Mouse (Mus musculus) ovary, adult 10 weeks (tissue): Measurements from ENCODE around the gene Slc17a1. TPM values are rescaled to one million over a fixed set of nuclear protein-coding genes. Genes with fewer than 3 reads are reported as not detected.

Experiments
- polyA plus RNA-seq: library from polyadenylated mRNA; stranded (reverse); fragments of 350-450 nt; fragmentation: Illumina TruSeq; extraction: RNeasy Lipid Tissue Mini Kit (QIAGEN cat#74804); gene quantifications from one replicate; pipeline ENCODE4 v1.2.3, GENCODE M21; 2014

The Slc17a1 gene
- not detected for polyA plus RNA-seq

DNA sequence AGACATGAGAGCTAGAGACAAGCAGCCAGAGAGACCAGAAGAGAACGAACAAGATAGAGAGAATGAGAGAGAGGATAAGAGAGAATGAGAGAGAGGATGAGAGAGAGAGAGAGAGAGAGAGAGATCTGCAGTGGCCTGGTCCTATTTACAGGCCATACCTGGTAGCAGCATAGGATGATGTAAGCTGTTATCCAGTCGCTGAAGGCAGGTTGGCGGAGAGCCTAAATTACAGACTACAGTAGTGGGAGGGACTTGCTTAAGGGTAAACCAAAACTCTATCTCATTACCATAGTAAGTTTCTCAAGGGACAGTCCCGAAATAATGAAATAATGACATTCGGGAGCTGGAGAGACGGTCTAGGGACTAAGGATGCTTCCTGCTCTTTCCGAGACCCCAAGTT is at the start of gene Slc17a1:
Gene Slc17a1, plus strand, starts transcription at position 346 of the 400 bp plus-strand sequence.

DNA sequence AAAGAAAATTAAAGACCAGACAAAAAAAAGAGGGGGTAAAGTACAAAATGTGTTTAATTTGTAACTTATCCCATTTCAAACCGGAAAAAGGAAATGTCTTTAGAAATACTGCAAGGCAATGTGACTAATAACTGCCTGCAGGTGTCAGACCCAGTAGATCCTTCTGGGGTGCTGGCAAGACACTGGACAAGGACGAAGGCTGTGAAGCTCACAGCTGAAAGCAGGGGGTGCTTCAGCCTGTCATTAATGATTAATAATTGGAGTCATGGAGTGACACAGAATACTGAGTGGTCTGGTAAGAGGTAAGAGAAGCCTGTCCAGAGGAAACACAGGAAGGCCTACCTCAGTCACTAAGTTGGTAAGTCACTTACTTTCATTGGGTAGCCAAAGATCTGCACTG is 28.2 kb upstream of the Slc17a1 start, which contains the start of gene Slc17a3:
Gene Slc17a3, plus strand, starts transcription at position 127 of the 400 bp plus-strand sequence.

DNA sequence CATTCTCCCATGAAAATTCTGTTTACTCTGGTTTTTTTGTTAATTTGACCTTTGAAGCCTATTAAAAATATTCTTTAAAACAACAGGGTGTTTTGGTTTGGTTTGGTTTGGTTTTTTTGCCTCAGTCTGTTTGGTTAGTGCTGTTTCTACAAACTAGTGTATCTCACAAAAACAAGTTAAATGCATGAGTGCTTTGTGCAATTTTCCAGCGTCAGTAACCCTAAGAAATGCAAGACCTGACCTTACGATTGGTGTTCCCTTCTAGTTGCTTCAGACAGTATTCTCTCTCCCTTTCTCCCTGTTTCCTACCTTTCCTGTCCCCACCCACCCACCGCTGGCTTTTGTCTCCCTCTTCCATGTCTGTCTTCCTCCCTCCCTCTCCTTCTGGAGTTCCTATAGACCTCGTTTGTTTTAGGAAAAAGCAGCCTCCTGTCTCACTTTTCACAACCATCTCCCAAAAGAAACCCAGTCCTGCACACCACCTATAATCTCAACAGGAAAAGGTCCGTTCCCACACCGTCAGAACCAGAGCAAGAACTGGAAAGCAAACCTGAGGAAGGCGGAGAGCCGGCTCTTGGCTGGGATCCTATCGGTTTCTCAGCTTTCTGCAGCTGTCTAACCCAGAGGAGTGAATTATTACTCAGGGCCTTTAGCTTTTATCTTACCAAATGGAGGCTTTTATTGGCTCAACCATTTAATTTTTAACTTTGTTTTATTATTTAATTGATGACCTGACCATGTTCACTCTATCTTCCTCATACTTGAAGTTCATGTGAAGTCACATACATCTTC is 47.0 kb downstream of the Slc17a1 start, which contains the start of gene Slc17a4:
Gene Slc17a4, minus strand, starts transcription at position 634 of the 792 bp plus-strand sequence.

DNA sequence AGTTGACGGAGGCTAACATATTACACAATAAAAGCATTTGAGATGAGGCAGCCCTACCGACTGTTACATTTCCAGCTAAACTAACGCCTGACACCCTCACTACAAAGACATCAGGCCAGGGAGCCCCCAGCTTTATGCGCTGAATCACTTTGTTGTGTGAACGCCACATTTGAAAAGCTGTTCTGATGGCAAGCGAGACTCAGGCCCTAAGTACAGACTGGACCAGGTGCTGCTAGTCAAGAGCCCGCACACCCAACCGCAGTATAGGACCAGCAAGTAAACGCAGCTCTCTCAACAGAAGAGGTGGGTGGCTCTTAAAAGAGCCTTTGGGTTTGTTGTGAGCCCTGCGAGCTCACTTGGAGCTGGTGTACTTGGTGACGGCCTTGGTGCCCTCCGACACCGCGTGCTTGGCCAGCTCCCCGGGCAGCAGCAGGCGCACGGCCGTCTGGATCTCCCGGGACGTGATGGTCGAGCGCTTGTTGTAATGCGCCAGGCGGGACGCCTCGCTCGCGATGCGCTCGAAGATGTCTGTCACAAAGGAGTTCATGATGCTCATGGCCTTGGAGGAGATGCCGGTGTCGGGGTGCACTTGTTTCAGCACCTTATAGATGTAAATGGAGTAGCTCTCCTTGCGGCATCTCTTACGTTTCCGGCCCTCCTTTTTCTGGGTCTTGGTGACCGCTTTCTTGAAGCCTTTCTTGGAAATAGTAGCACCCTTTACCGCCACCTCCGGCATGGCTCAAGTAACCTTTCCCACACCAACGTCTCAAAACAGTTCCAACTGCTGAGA is 66.1 kb downstream of the Slc17a1 start, which contains the start of gene Hist1h2ba:
Gene Hist1h2ba, minus strand, starts transcription at position 736 of the 790 bp plus-strand sequence.

DNA sequence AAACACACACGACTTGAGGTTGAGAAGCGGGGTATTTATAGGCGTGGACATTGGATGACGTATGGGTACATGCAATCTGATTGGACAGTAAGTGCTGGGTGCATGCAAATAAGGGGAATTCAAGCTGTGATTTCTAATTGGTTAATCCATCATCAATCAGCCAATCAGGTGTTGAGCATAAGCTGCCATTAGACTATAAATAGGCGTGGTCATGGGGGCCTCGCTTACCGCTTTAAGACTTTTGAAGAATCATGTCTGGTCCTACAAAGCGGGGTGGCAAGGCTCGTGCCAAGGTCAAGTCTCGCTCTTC is 66.6 kb downstream of the Slc17a1 start, which contains the start of gene Hist1h2aa:
Gene Hist1h2aa, plus strand, starts transcription at position 252 of the 310 bp plus-strand sequence.

Other genes with a start within 250 kb of the Slc17a1 start
- gene Hist1h2be, start 246.6 kb upstream of the Slc17a1 start, polyA plus RNA-seq, result 3.4 TPM
- 0.40 TPM for gene Hist1h1e, start 245.2 kb upstream of the Slc17a1 start, polyA plus RNA-seq
- gene Hist1h2ac, start 183.8 kb upstream of the Slc17a1 start, polyA plus RNA-seq, result 0.83 TPM
- gene Hist1h2bc, start 183.6 kb upstream of the Slc17a1 start, polyA plus RNA-seq, result 68.0 TPM
- not detected for gene Hist1h1t, start 171.9 kb upstream of the Slc17a1 start, polyA plus RNA-seq
- gene Hist1h4c, start 169.3 kb upstream of the Slc17a1 start, polyA plus RNA-seq, result not detected
- 24.7 TPM for gene Hfe, start 156.9 kb upstream of the Slc17a1 start, polyA plus RNA-seq
- gene Hist1h1c, start 128.9 kb upstream of the Slc17a1 start, polyA plus RNA-seq, result 9.9 TPM
- not detected for gene Hist1h3c, start 122.1 kb upstream of the Slc17a1 start, polyA plus RNA-seq
- gene Hist1h2bb, start 121.0 kb upstream of the Slc17a1 start, polyA plus RNA-seq, result not detected
- not detected for gene Hist1h2ab, start 116.6 kb upstream of the Slc17a1 start, polyA plus RNA-seq
- gene Hist1h3b, start 115.5 kb upstream of the Slc17a1 start, polyA plus RNA-seq, result not detected
- gene Hist1h4b, start 110.7 kb upstream of the Slc17a1 start, polyA plus RNA-seq, result not detected
- gene Hist1h4a, start 106.5 kb upstream of the Slc17a1 start, polyA plus RNA-seq, result not detected
- not detected for gene Hist1h3a, start 105.4 kb upstream of the Slc17a1 start, polyA plus RNA-seq
- not detected for gene Hist1h1a, start 104.1 kb upstream of the Slc17a1 start, polyA plus RNA-seq
- not detected for gene Trim38, start 97.8 kb upstream of the Slc17a1 start, polyA plus RNA-seq
- gene Slc17a2, start 60.8 kb upstream of the Slc17a1 start, polyA plus RNA-seq, result 0.09 TPM
- not detected for gene Slc17a3, start 28.3 kb upstream of the Slc17a1 start, polyA plus RNA-seq
- not detected for gene Slc17a4, start 47.3 kb downstream of the Slc17a1 start, polyA plus RNA-seq
- not detected for gene Hist1h2ba, start 66.4 kb downstream of the Slc17a1 start, polyA plus RNA-seq
- gene Hist1h2aa, start 66.7 kb downstream of the Slc17a1 start, polyA plus RNA-seq, result not detected
- not detected for gene Scgn, start 123.5 kb downstream of the Slc17a1 start, polyA plus RNA-seq